Mouse (Mus musculus) hindbrain, postnatal 0 days (tissue): ENCODE measurements at regions not wholly inside any gene's neighbourhood (a gene's known extent, or its start where the extent isn't known, plus 50 kb on each side); places are given as distances from the start of the nearest gene placed in this dataset.

Experiments
- ATAC-seq: fragments of 200-750 bp; cut with Nextera tagmentation; 2 replicates; pipeline ENCODE4 v1.8.0; 2017; ENCODE audit warnings: mild to moderate bottlenecking, moderate TSS enrichment, moderate library complexity
- DNase-seq: peaks from one replicate; pipeline ENCODE4 v3.0.0-alpha.2; 2015; ENCODE audit warnings: low spot score
- H3K27ac ChIP-seq: fragments of 300-500 bp; sonication (generic); 2 replicates; pipeline ENCODE4 v1.5.1; 2014; ENCODE audit warnings: mild to moderate bottlenecking
- H3K27me3 ChIP-seq: fragments of 300-500 bp; sonication (generic); 2 replicates; pipeline ENCODE4 v1.6.1; 2014; ENCODE audit warnings: low read length, mixed read lengths; ENCODE audit not compliant: insufficient read depth
- H3K36me3 ChIP-seq: fragments of 300-500 bp; sonication (generic); 2 replicates; pipeline ENCODE4 v1.6.1; 2014; ENCODE audit warnings: low read length, mixed read lengths; ENCODE audit not compliant: insufficient read depth
- H3K4me1 ChIP-seq: fragments of 300-500 bp; sonication (generic); 2 replicates; pipeline ENCODE4 v1.6.1; 2014; ENCODE audit warnings: antibody characterized with exemption, low read length, mixed read lengths; ENCODE audit not compliant: insufficient read depth
- H3K4me2 ChIP-seq: fragments of 300-500 bp; sonication (generic); 2 replicates; pipeline ENCODE4 v1.6.1; 2014; ENCODE audit warnings: low read depth, mild to moderate bottlenecking, low read length, moderate library complexity, mixed read lengths
- H3K4me3 ChIP-seq: fragments of 300-500 bp; sonication (generic); 2 replicates; pipeline ENCODE4 v1.5.1; 2014; ENCODE audit warnings: low read length
- H3K9ac ChIP-seq: fragments of 300-500 bp; sonication (generic); replicated peaks from 2 replicates; pipeline ENCODE4 v1.6.1; 2014; ENCODE audit warnings: mild to moderate bottlenecking, low read length, moderate library complexity, mixed read lengths
- H3K9me3 ChIP-seq: fragments of 300-500 bp; sonication (generic); 2 replicates; pipeline ENCODE4 v1.6.1; 2016; ENCODE audit warnings: low read length, mixed read lengths
- CTCF ChIP-seq: IDR thresholded peaks from 2 replicates; pipeline ENCODE4 v1.5.1; 2016; ENCODE audit warnings: antibody characterized with exemption, control low read depth, low read depth
- WGBS: fragments of 180-500 bp; shearing (Covaris S2); extraction: QIAGEN DNeasy Blood & Tissue Kit; methylation state at CpG from one replicate; pipeline ENCODE4 v1.1.7; 2014; 5-methylcytosine and 5-hydroxymethylcytosine counted together

DNA sequence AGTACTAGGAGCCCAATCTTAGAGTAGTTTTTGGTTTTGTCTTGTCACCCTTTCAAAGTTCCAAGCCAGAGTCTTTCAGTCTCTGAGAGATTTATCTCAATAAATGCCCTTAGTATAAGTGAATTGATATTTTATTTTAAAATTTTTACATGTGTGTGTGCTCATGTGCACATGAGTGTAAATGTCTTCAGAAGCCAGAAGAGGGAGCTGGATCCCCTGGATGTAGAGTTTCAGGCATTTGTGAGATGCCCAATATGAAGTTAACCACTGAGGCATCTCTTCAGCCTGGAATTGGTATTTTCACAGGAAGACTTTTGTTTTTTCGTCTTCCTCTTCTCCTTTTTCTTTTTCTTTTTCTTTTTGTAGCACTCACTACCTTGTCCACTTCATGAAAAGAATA lies 262.3 kb upstream of the Eif4g2 start:
- TF ChIP-seq CTCF: peak; percentile 56
- Histone ChIP-seq H3K36me3 (no peaks in the 10 kb centered on the region), H3K4me3 (no peak overlapping the region), H3K9me3 (no peaks in the 10 kb centered on the region), H3K27ac (no peak overlapping the region), H3K9ac (no peak overlapping the region), H3K4me2 (no peak overlapping the region), H3K27me3 (no peaks in the 10 kb centered on the region), H3K4me1 (no peaks in the 10 kb centered on the region)
- WGBS: 90% methylated on average over 1 of the region's 1 CpGs
- ATAC-seq (no peak), DNase-seq (peak; percentile 30)

DNA sequence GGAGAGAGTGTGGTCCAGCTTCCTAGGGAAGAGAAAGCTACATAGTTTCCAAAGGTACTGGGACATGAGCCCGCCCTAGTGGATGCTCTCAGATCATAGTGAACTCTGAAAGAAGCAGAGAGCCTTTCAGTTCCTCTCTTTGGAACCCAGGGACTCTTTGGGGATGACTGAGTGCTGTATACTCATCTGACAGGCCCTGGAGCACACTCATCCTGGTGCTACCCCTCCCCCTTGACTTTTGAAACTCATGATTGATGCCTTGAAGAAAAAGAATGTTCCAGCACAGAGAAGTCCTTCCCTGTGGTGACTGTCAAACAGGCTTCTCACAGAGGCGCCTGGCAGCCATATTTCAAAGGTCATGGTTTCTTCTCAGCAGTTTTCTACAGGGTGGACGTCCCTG lies 254.2 kb upstream of the Eif4g2 start:
- TF ChIP-seq CTCF: no peak
- Histone ChIP-seq H3K27ac (no peak overlapping the region), H3K4me1 (no peaks in the 10 kb centered on the region), H3K36me3 (no peaks in the 10 kb centered on the region), H3K4me3 (no peak overlapping the region), H3K9me3 (no peaks in the 10 kb centered on the region), H3K4me2 (no peak overlapping the region), H3K9ac (no peak overlapping the region), H3K27me3 (no peaks in the 10 kb centered on the region)
- no peak for DNase-seq
- 54% methylated on average over 3 of the region's 3 CpGs for WGBS
- ATAC-seq: no peak

GRCm38 (mm10) chr7:111322901-111323300 lies 240.1 kb upstream of the Eif4g2 start:
- ATAC-seq: no peak
- no peaks in the 10 kb centered on the region for H3K4me1 ChIP-seq
- no peak overlapping the region for H3K4me3 ChIP-seq
- no peaks in the 10 kb centered on the region for H3K36me3 ChIP-seq
- TF ChIP-seq CTCF: no peak
- WGBS: 80% methylated on average over 6 of the region's 6 CpGs
- no peak overlapping the region for H3K9ac ChIP-seq
- H3K27ac ChIP-seq: no peak overlapping the region
- no peak for DNase-seq
- H3K27me3 ChIP-seq: no peaks in the 10 kb centered on the region
- no peak overlapping the region for H3K4me2 ChIP-seq
- peaks cover 3% of the 10 kb centered on the region; the same call in 1 of the 2 replicates for H3K9me3 ChIP-seq

- Histone ChIP-seq H3K27ac (no peak overlapping the region), H3K4me2 (no peak overlapping the region), H3K36me3 (no peaks in the 10 kb centered on the region), H3K9me3 (no peaks in the 10 kb centered on the region), H3K9ac (no peak overlapping the region), H3K4me1 (no peaks in the 10 kb centered on the region), H3K4me3 (no peak overlapping the region), H3K27me3 (no peaks in the 10 kb centered on the region)
- DNase-seq (no peak), ATAC-seq (no peak)
- no peak for TF ChIP-seq CTCF
- 91% methylated on average over 1 of the region's 1 CpGs for WGBS
Observed at GRCm38 (mm10) chr7:111319917-111320316, 237.1 kb upstream of the Eif4g2 start.

DNA sequence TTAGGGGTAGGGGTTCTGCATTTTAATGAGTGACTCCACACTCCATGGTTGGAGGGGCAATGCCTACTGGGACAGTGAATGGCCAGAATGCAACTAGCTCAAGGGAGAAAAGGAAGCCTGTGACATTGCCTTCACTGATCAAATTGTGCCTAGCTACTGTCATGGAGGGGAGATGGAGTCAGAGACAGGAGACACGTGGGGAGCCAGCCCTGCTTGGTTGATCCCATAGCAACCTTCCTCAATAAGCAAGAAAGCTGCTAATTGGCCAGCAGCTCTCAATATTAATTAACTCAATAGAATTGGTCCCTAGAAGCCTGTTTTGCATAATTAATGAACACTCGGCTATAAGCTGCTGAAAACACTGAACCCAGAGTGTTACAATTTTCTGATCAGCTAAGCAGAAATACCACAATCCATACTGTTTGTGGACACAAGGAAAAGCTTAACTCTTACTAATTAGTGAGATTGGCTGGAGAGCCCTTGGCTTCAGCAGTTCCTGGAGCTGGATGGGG lies 233.7 kb upstream of the Eif4g2 start:
- no peak overlapping the region for H3K27ac ChIP-seq
- no peak overlapping the region for H3K4me3 ChIP-seq
- ATAC-seq: 0 out of 2 replicates have a peak, but pooled peaks have one; percentile 24
- no peaks in the 10 kb centered on the region for H3K9me3 ChIP-seq
- peak; percentile 42 for DNase-seq
- no peaks in the 10 kb centered on the region for H3K4me1 ChIP-seq
- H3K4me2 ChIP-seq: no peak overlapping the region
- H3K27me3 ChIP-seq: no peaks in the 10 kb centered on the region
- H3K36me3 ChIP-seq: no peaks in the 10 kb centered on the region
- no peak for TF ChIP-seq CTCF
- WGBS: 27% methylated on average over 2 of the region's 2 CpGs
- H3K9ac ChIP-seq: no peak overlapping the region

- Histone ChIP-seq H3K27me3 (no peaks in the 10 kb centered on the region), H3K9me3 (no peaks in the 10 kb centered on the region), H3K36me3 (no peaks in the 10 kb centered on the region), H3K9ac (no peak overlapping the region), H3K27ac (no peak overlapping the region), H3K4me1 (no peaks in the 10 kb centered on the region), H3K4me3 (no peak overlapping the region), H3K4me2 (no peak overlapping the region)
- TF ChIP-seq CTCF: no peak
- DNase-seq (no peak), ATAC-seq (no peak)
- 94% methylated on average over 4 of the region's 4 CpGs for WGBS
Observed at GRCm38 (mm10) chr7:111313921-111314320, 231.1 kb upstream of the Eif4g2 start.

GRCm38 (mm10) chr7:111305196-111305595 lies 222.4 kb upstream of the Eif4g2 start:
- H3K9me3 ChIP-seq: no peaks in the 10 kb centered on the region
- no peaks in the 10 kb centered on the region for H3K27me3 ChIP-seq
- no peak for ATAC-seq
- no peak overlapping the region for H3K4me3 ChIP-seq
- TF ChIP-seq CTCF: peak; percentile 28
- H3K27ac ChIP-seq: no peak overlapping the region
- DNase-seq: no peak
- H3K4me1 ChIP-seq: no peaks in the 10 kb centered on the region
- no peak overlapping the region for H3K9ac ChIP-seq
- no peaks in the 10 kb centered on the region for H3K36me3 ChIP-seq
- H3K4me2 ChIP-seq: no peak overlapping the region
